Mouse (Mus musculus) layer of hippocampus, postnatal 25 days (tissue): ENCODE measurements around the gene Dusp1. TPM values are rescaled to one million over a fixed set of nuclear protein-coding genes. Genes with fewer than 3 reads are reported as not detected.
A peak's percentile ranks its signal among the peaks of the same experiment; 100 is the strongest.

Source experiments
- DNase-seq, 2 experiments: peaks; one replicate each; pipeline ENCODE4 v3.0.0; 2022; ENCODE audit warnings: mixed read lengths in 2 of 2, low spot score in 1 of 2; ENCODE audit errors: extremely low spot score in 1 of 2
- total RNA-seq, 2 experiments: library from RNA; stranded (reverse); gene quantifications; 2 replicates each; pipeline ENCODE4 v1.2.3; 2021

The Dusp1 gene
- total RNA-seq, 2 experiments from 2014 or later = 14.7 to 18.3 TPM

- DNase-seq = no peak
Measured at GRCm38 (mm10) chr17:26528751-26529150, 33.2 kb downstream of the Dusp1 start.

DNA sequence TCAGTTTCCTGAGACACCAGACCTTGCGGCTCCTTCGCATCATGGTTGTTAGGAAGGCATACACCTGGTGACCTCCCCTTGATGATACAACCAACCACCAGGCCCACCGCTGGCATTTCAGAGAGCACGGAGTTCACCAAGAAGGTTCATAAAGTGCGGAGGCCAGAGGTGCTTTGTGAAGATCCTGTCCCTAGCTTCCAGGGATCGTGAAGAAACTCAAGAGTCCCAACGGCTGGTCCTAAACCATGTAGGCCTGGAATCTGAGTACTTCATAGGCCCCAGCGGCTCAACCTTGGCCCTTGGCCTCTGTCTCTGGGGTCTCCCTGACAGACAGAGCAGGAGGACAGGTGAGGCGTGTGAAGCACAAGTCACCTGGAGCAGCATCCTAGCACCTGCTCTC is 34.6 kb downstream of the Dusp1 start:
- DNase-seq = no peak

GRCm38 (mm10) chr17:26525316-26525715 is 36.6 kb downstream of the Dusp1 start:
- no peak for DNase-seq

- no peak for DNase-seq
Measured at GRCm38 (mm10) chr17:26524801-26525200, 37.1 kb downstream of the Dusp1 start.

DNA sequence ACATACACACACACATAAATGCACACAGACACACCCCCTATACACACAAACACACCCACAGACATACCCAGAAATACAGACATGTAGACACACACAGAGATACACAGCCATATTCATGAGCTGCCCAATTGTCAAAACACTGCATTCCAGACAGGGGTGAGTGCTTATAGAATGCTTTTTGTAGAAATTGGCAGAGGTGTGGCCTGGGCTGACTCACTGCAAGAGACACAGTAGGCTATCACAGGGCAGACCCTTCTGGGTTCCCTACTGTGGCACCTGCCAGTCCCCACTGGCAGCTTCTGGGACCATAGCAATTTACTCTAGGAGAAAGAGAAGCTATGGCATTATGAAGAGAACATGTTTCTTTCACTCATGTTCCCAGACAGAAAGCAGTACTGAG is 37.6 kb downstream of the Dusp1 start:
- no peak for DNase-seq

DNA sequence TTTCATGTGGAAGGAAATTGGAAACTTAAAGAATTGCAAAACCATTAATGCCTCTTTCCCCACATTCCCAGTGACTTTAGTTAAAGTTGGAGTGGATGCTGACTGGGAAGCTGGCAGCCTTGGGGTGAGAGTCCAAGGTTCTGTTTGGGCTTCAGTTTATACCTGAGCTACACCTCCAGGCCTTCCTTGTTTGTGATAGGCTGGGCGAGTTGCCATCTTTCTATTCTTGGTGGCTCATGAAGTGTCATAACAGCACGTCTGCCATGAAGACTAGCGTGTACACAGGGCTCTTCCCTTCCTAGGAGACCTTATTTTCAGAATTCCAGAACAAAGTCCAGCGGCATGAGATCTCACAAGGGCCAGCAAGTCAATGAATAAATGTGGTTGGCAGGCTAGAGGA is 39.2 kb downstream of the Dusp1 start:
- no peak for DNase-seq

GRCm38 (mm10) chr17:26518306-26518705 is 43.6 kb downstream of the Dusp1 start:
- no peak for DNase-seq

GRCm38 (mm10) chr17:26515675-26516074 is 46.3 kb downstream of the Dusp1 start:
- DNase-seq = no peak

DNA sequence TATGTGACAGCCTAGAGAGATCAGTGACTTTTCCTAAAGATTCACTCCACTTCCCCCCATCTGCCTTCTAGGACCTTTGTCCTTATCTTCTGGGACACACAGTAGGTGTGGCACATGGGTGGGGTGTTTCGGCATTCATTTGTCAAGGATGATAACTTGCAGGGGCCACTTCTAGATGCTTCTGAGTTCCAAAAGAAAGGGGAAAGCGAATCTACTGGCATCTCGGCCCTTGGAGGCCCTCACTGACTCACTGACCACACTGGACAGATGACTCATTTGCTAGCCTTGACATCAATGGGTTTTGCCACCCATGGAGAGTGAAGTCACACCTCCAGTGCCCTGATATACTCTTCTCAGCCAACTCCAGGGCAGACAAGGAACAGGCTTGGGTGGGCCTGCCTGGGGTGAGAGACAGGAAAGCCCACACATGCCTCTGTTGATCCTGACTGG is 47.3 kb downstream of the Dusp1 start:
- DNase-seq = no peak

DNA sequence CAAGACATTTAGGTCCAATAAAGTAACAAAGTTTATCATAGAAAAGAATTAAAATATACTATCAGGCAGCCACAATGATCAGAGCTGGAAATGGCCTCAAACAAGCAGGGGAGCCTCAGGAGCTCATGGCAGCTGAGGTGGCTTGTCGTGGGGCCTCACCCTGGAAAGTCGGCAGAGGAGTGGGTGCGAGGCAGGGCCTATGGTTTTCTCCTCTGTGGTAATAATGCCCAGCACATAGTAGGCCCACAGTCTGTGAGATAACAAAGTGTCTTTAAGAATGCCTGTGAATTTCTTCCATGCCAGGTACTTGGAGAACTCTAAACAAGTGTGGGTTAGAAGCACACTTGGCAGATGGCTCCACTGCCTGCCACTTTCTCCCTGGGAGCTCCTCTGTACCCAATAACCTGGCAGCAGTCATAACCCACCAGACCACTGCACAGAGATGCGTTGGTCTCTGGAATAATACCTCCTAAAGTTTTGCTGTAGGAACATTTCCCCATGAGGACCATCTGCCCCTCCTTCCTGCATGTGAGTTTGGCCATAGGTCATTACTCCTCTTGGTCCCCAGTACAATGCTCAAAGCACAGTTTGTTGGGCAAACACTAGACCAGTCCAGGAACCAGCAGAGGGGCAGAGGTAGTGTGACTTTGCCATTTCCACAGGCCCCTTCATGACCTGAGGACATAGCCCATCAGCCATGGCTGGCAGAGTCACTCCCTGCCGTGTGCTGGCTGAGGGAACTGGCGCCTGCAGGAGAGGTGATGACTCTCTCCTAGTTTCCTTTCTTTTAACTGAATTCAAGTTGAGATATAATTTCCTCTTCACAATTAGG is 48.3 kb downstream of the Dusp1 start:
- DNase-seq = no peak

- DNase-seq = no peak
Measured at GRCm38 (mm10) chr17:26512961-26513360, 49.0 kb downstream of the Dusp1 start.

DNA sequence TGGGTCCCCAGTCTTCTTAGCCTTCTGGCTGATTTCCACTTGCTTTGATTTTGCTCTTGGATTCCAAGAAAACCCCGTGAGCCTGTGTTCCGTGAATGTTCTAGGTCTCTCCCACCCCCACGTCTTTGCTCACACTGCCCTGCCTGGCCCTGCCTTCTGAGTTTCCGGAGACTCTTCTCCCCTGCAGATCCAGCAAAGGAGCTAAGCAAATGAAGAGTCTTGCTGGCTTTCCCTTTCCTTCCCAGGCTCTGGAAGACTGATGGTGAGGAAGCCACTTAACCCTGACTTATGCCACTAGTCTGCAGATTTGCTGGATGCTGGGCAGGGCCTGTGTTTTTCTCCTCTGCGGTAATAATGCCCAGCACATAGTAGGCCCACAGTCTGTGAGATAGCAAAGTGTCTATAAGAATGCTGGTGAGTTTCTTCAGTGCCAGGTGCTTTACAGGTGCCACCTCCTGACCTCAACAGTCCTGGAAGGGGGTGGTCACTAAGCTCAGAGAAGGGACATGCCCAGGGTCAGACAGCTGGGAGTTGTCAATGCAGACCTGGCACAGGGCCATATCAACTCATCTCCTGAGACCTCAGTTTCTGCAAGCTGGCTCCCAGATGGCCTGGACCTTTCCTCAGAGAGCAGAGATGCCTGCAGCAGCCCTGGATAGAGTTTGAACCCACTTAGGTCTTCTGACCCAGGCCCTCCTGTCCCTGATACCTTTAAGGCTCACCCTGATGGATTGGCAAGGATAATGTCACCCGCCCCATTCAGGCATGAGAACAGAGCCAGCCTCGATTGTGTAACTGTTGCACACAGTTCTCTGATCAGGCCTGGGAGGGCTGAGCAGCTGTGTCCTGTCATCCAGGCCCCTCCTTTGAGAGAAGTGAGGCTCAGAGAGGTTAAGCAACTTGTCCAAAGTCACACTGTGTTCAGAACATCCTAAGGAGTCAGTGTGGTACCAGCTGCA is 49.8 kb downstream of the Dusp1 start:
- DNase-seq = no peak

DNA sequence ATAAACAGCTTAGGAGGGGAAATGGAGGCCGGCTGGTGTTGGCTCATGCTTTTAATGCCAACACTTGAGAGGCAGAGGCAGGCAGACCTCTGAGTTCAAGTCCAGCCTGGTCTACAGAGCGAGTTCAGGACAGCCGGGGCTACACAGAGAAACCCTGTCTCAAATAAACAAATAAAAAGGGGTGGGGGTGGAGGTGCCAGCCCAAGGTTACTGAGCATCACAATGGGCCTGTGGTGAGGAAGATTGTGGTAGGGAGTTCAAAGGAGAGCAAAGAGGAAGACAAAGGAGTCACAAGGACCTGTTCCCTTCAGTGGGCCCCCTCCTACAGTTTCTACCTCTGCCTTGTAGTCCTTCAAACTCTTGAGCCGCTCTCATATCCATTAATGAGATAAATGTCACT is 50.7 kb downstream of the Dusp1 start:
- no peak for DNase-seq

DNA sequence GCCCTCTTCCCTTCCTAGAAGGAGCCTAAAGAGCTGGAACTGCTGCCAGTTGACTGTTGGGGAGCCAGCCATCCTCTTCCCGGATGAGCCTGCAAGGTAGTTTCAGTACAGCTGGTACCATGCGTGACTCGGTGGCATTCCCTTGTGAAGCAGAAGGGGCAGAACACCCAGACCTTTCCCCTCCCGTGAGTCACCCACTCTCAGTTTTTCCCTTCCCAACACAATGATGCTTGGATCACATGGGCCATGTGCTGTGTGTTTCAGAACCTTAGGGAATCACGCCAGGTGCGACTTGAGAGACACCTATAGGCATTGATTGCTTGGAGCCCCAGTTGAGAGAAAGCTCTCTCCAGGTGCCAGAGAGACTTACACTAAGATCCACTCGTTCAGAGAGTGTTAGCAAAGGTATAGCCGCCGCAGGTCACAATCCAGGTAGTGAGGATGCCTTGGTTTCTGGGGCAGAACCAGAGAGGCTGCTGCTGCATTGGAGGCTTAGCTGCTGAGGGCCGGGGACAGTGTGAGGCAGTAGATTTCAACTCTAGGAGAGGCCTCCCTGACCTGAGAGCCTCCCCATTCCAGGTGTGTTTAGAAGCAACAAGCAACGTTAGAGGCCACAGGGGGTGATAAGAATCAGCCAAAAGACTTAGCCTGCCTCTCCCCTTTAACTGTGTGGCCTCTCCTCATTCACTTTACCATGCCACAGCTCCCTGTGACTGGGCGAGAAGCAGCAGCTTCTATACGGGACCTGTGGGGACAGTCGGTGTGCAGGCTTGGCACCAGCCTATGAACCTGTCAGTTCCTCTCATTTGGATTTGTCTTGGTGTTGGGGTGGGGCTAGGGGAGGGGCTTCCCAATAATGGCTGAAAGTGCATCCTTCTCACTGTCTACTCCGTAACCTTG is 51.5 kb downstream of the Dusp1 start:
- no peak for DNase-seq

DNA sequence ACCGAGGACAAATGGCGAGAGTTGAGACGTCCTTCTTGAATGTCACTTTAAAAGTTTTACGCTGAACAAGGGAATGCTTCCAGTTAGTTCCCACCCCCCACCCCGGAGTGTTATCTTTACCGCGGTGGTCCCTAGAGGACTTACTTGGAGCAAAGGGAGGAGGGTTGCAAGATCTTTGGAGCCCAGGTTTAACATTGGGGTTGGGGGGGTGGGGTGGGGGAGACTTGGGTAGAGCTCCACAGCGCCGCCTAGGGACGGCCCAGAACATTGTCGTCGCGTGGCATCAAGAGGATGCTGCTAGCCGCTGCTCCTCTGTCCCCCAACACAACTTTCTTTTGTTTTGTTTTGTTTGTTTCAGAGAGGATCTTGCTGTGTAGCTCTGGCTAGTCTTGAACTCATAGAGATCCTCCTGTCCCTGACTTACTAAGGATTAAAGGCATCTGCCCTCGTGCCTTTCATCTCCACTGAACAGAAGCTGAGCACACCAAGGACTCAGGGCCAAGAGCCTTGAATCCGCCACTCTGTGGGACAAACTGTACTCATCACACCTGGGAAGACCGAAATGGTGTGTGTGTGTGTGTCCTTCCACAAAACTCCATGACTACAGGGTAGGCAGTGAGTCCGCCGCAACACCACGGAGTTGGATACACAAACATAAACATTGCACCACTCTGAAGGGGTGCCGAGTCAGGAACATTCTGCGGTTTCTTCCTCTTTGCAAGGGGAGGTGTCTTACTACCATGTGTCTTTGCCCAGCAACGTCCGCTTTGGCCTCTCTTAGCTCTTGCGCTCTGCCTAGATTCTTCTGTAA is 52.8 kb downstream of the Dusp1 start:
- peak; percentile 44 to 75 for DNase-seq

DNA sequence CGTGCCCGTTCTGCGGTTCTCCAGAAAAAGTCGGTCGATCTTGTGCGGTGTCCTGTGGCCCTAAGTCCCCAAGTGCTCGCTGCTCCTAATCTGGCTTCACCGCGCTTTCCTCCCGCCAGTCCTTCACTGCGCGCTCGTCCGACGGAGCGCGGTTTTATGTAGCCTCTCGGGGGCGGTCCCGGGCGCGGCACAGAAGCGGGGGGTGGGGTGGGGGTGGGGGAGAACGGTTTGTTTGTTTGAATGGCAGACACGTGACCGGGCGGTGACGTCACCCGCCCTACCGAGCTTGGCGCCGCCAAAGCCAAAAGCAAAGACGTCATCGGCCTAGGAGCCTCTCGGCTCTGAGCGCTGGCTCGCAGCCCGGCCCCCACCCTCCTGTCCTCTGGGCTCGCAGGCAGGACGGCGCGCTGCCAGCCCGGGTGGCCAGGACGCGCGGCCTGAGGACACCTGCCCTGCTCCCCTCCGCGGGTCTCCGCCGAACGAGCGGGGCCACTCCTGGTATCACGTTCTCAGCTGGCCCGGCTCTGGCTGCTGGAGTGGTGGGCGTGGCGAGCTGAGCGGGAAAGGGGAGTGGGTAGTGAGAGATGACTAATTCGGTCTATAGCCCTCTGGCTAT is 53.5 kb downstream of the Dusp1 start:
- peak; percentile 83 to 86 for DNase-seq

DNA sequence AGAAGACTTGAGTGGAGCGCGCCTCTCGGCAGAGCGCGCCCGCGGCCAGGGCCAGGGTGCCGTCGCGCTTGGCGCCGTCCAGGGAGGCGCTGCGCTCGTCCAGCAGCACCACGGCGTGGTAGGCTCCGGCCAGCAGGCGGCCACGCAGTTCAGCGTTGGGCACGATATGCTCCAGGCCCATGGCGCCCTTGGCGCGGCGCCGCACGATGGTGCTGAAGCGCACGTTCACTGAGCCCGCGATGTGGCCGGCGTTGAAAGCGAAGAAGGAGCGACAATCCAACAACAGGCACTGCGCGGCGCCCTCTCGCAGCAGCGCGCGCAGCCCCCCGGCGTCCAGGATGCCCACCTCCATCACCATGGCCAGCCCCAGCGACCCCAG is 54.0 kb downstream of the Dusp1 start:
- peak in 1 of 2 experiments; percentile 63 for DNase-seq

GRCm38 (mm10) chr17:26506997-26507871 is 54.7 kb downstream of the Dusp1 start:
- no peak for DNase-seq
